ENCODE assay signal across 8 mouse cellular contexts in genomic region chr6:85190671-85191070, GRCm38 (mm10). TPM values are rescaled to one million over a fixed set of nuclear protein-coding genes. Genes with fewer than 3 reads are reported as not detected.
DNase-seq lines count a peak whose midpoint lies in the region; ATAC-seq and TF ChIP-seq lines count a peak whose summit lies in the region.

No protein-coding gene starts in this region.

- no peak for TF ChIP-seq POLR2A in olfactory bulb, adult 2 months (IDR thresholded peaks at IDR 0.05; ENCODE audit: insufficient read depth, low read depth, low read length)

- peaks cover 76% of the 10 kb centered on the region for H3K27me3 ChIP-seq in kidney, postnatal 0 days (ENCODE audit: insufficient read depth, low read length)
- H3K27me3 ChIP-seq in embryonic facial prominence, embryonic 12.5 days, result peaks cover 94% of the 10 kb centered on the region
- peaks cover 100% of the 10 kb centered on the region for H3K27me3 ChIP-seq in limb, embryonic 10.5 days (ENCODE audit: low read depth, poor library complexity, severe bottlenecking)

- 9% methylated on average over 13 of the region's 13 CpGs for WGBS in kidney, postnatal 0 days
- 3% methylated on average over 13 of the region's 13 CpGs for WGBS in embryonic facial prominence, embryonic 12.5 days
- WGBS in limb, embryonic 10.5 days, result 2% methylated on average over 13 of the region's 13 CpGs
- 28% methylated on average over 13 of the region's 13 CpGs for WGBS in olfactory bulb, adult 2 months

- DNase-seq in kidney, postnatal 0 days (ENCODE audit: low spot score), result peak; percentile 24
- no peak for DNase-seq in kidney, adult 18-20 months
- DNase-seq in limb, embryonic 10.5 days (ENCODE audit: low spot score), result no peak
- no peak for DNase-seq in ovary, postnatal 36 days (ENCODE audit: low spot score)
- DNase-seq in adrenal gland, postnatal 14 days, result no peak
- no peak for DNase-seq in testis, postnatal 14 days (ENCODE audit: low spot score)

- peaks cover 23% of the 10 kb centered on the region; the same call in 1 of the 2 replicates for H3K4me1 ChIP-seq in kidney, postnatal 0 days (replicated peaks; ENCODE audit: insufficient read depth, low read length)
- H3K4me1 ChIP-seq in embryonic facial prominence, embryonic 12.5 days, result peaks cover 29% of the 10 kb centered on the region
- peaks cover 50% of the 10 kb centered on the region for H3K4me1 ChIP-seq in limb, embryonic 10.5 days
- peaks cover 31% of the 10 kb centered on the region for H3K4me1 ChIP-seq in olfactory bulb, adult 2 months (ENCODE audit: control insufficient read depth, insufficient read depth, low read length)

- peak overlapping the region; percentile 59 for H3K4me2 ChIP-seq in kidney, postnatal 0 days (ENCODE audit: low read length)
- peak overlapping the region; percentile 46 for H3K4me2 ChIP-seq in embryonic facial prominence, embryonic 12.5 days (replicated peaks)

- peak overlapping the region; percentile 38 for H3K4me3 ChIP-seq in kidney, postnatal 0 days (replicated peaks; ENCODE audit: low read depth, low read length)
- peak overlapping the region; percentile 29 for H3K4me3 ChIP-seq in embryonic facial prominence, embryonic 12.5 days
- H3K4me3 ChIP-seq in limb, embryonic 10.5 days, result peak overlapping the region; percentile 41
- peak overlapping the region; percentile 28 for H3K4me3 ChIP-seq in olfactory bulb, adult 2 months (ENCODE audit: insufficient read depth, low read depth, low read length)

- no peak for ATAC-seq in kidney, postnatal 0 days (replicated peaks; ENCODE audit: low FRiP score, low read depth)
- ATAC-seq in embryonic facial prominence, embryonic 12.5 days (ENCODE audit: insufficient number of reproducible peaks, insufficient read depth, low FRiP score, low TSS enrichment), result no peak

- H3K27ac ChIP-seq in kidney, postnatal 0 days, result no peak overlapping the region
- H3K27ac ChIP-seq in embryonic facial prominence, embryonic 12.5 days, result no peak overlapping the region
- no peak overlapping the region for H3K27ac ChIP-seq in limb, embryonic 10.5 days
- no peak overlapping the region for H3K27ac ChIP-seq in olfactory bulb, adult 2 months (ENCODE audit: insufficient read depth, low read depth, low read length)

- H3K9me3 ChIP-seq in kidney, postnatal 0 days (replicated peaks; ENCODE audit: low read length), result no peaks in the 10 kb centered on the region
- H3K9me3 ChIP-seq in embryonic facial prominence, embryonic 12.5 days, result no peaks in the 10 kb centered on the region
- H3K9me3 ChIP-seq in limb, embryonic 10.5 days (replicated peaks), result no peaks in the 10 kb centered on the region

- no peaks in the 10 kb centered on the region for H3K36me3 ChIP-seq in kidney, postnatal 0 days (ENCODE audit: insufficient read depth, low read length)
- no peaks in the 10 kb centered on the region for H3K36me3 ChIP-seq in embryonic facial prominence, embryonic 12.5 days
- no peaks in the 10 kb centered on the region for H3K36me3 ChIP-seq in limb, embryonic 10.5 days

- H3K9ac ChIP-seq in kidney, postnatal 0 days (ENCODE audit: low read depth, low read length), result peak overlapping the region; percentile 28; the same call in 1 of the 2 replicates
- H3K9ac ChIP-seq in embryonic facial prominence, embryonic 12.5 days, result no peak overlapping the region

- no peak for TF ChIP-seq CTCF in kidney, postnatal 0 days (IDR thresholded peaks at IDR 0.05; ENCODE audit: low read depth)
- no peak for TF ChIP-seq CTCF in olfactory bulb, adult 2 months (IDR thresholded peaks at IDR 0.05; ENCODE audit: insufficient read depth, low read depth, low read length)

RNA-seq across cellular contexts. Expression of gene Emx1, which starts 3.4 kb away (rescaled TPM):
- polyA plus RNA-seq in kidney, postnatal 0 days (2015; fragmentation: Nextera tagmentation; extraction: Ambion mirVana), result 36.5 and 40.2 TPM in 2 replicates
- 0.68 and 1.8 TPM in 2 replicates for polyA plus RNA-seq in embryonic facial prominence, embryonic 12.5 days (2016; fragmentation: Nextera tagmentation; extraction: Ambion mirVana)
- polyA plus RNA-seq in limb, embryonic 10.5 days (2016; fragmentation: Nextera tagmentation; extraction: Ambion mirVana), result 1.8 and 3.9 TPM in 2 replicates
- not detected in 2 replicates for polyA plus RNA-seq in olfactory bulb, adult 2 months (2012; ENCODE audit: insufficient read depth, insufficient read length, low replicate concordance, missing spikeins)
- total RNA-seq in adrenal gland, postnatal 14 days (2021), result not detected in 2 replicates

RNA-seq across cellular contexts. Expression of gene Spr, which starts 53.1 kb away (rescaled TPM):
- 78.8 and 83.7 TPM in 2 replicates for polyA plus RNA-seq in kidney, postnatal 0 days (2015; fragmentation: Nextera tagmentation; extraction: Ambion mirVana)
- 41.7 and 44.9 TPM in 2 replicates for polyA plus RNA-seq in embryonic facial prominence, embryonic 12.5 days (2016; fragmentation: Nextera tagmentation; extraction: Ambion mirVana)
- 52.5 and 64.9 TPM in 2 replicates for polyA plus RNA-seq in limb, embryonic 10.5 days (2016; fragmentation: Nextera tagmentation; extraction: Ambion mirVana)
- not detected in 2 replicates for polyA plus RNA-seq in olfactory bulb, adult 2 months (2012; ENCODE audit: insufficient read depth, insufficient read length, low replicate concordance, missing spikeins)
- total RNA-seq in adrenal gland, postnatal 14 days (2021), result 60.3 and 64.5 TPM in 2 replicates

Comparison
In these comparisons a context has a peak if more than half of its experiments do, and no peak if none do; other contexts are left out.
1. RNA of gene Spr, which starts 53.1 kb away (polyA plus RNA-seq): 78.8 to 83.7 TPM in kidney, postnatal 0 days, 52.5 to 64.9 TPM in limb, embryonic 10.5 days and 41.7 to 44.9 TPM in embryonic facial prominence, embryonic 12.5 days; not detected in olfactory bulb, adult 2 months; every median in the first group is over 10 times any median in the second.
2. Peak in every context shown above with its lines, with median percentiles within 50 percentile points of each other: H3K4me3 ChIP-seq.